Comparison of ENCODE assay signal across 8 mouse cellular contexts in genomic region chr10:26774266-26774665, GRCm38 (mm10). TPM values are rescaled to one million over a fixed set of nuclear protein-coding genes. Genes with fewer than 3 reads are reported as not detected.
DNase-seq lines count a peak whose midpoint lies in the region; ATAC-seq and TF ChIP-seq lines count a peak whose summit lies in the region.

No protein-coding gene starts in this region.

- peak overlapping the region; percentile 96 for H3K27ac ChIP-seq in heart, embryonic 15.5 days
- H3K27ac ChIP-seq in forebrain, embryonic 16.5 days (ENCODE audit: low read length) = no peak overlapping the region
- H3K27ac ChIP-seq in midbrain, postnatal 0 days (ENCODE audit: low read depth, low read length) = no peak overlapping the region

- 66% methylated on average over 1 of the region's 1 CpGs for WGBS in heart, embryonic 15.5 days
- 74% methylated on average over 1 of the region's 1 CpGs for WGBS in forebrain, embryonic 16.5 days
- 78% methylated on average over 1 of the region's 1 CpGs for WGBS in midbrain, postnatal 0 days

- H3K4me1 ChIP-seq in heart, embryonic 15.5 days (replicated peaks) = peaks cover 21% of the 10 kb centered on the region
- peaks cover 18% of the 10 kb centered on the region for H3K4me1 ChIP-seq in forebrain, embryonic 16.5 days (replicated peaks; ENCODE audit: control insufficient read depth, insufficient read depth, low read length)
- peaks cover 4% of the 10 kb centered on the region; the same call in 1 of the 2 replicates for H3K4me1 ChIP-seq in midbrain, postnatal 0 days (ENCODE audit: insufficient read depth, low read length)

- no peaks in the 10 kb centered on the region for H3K36me3 ChIP-seq in heart, embryonic 15.5 days
- H3K36me3 ChIP-seq in forebrain, embryonic 16.5 days (ENCODE audit: control insufficient read depth, insufficient read depth) = no peaks in the 10 kb centered on the region
- H3K36me3 ChIP-seq in midbrain, postnatal 0 days (ENCODE audit: insufficient read depth, low read length) = no peaks in the 10 kb centered on the region

- no peak for ATAC-seq in heart, embryonic 15.5 days (replicated peaks; ENCODE audit: insufficient number of reproducible peaks, insufficient read depth, low FRiP score, low read depth)
- no peak for ATAC-seq in forebrain, embryonic 16.5 days
- no peak for ATAC-seq in midbrain, postnatal 0 days (ENCODE audit: low FRiP score)
- no peak for ATAC-seq in monocyte, adult 5-6 weeks (replicated peaks; ENCODE audit: insufficient number of reproducible peaks, low FRiP score, low TSS enrichment, poor library complexity, severe bottlenecking)

- no peak for TF ChIP-seq CTCF in midbrain, postnatal 0 days (IDR thresholded peaks at IDR 0.05)

- peak overlapping the region; percentile 65 for H3K9ac ChIP-seq in heart, embryonic 15.5 days
- no peak overlapping the region for H3K9ac ChIP-seq in forebrain, embryonic 16.5 days (replicated peaks; ENCODE audit: low read depth, low read length)
- no peak overlapping the region for H3K9ac ChIP-seq in midbrain, postnatal 0 days (replicated peaks; ENCODE audit: low read length, poor library complexity, severe bottlenecking)

- no peaks in the 10 kb centered on the region for H3K9me3 ChIP-seq in heart, embryonic 15.5 days (replicated peaks)
- H3K9me3 ChIP-seq in forebrain, embryonic 16.5 days (ENCODE audit: control insufficient read depth, low read length) = no peaks in the 10 kb centered on the region
- no peaks in the 10 kb centered on the region for H3K9me3 ChIP-seq in midbrain, postnatal 0 days (ENCODE audit: low read length)

- H3K4me3 ChIP-seq in heart, embryonic 15.5 days = peak overlapping the region; percentile 65
- no peak overlapping the region for H3K4me3 ChIP-seq in forebrain, embryonic 16.5 days (replicated peaks; ENCODE audit: low read length)
- H3K4me3 ChIP-seq in midbrain, postnatal 0 days (ENCODE audit: low read depth, low read length) = no peak overlapping the region

- peak overlapping the region; percentile 74 for H3K4me2 ChIP-seq in heart, embryonic 15.5 days
- peak overlapping the region; percentile 77 for H3K4me2 ChIP-seq in forebrain, embryonic 16.5 days (ENCODE audit: low read length)
- H3K4me2 ChIP-seq in midbrain, postnatal 0 days (ENCODE audit: low read depth, low read length, poor library complexity, severe bottlenecking) = peak overlapping the region; percentile 63; the same call in 1 of the 2 replicates

- no peaks in the 10 kb centered on the region for H3K27me3 ChIP-seq in heart, embryonic 15.5 days
- no peaks in the 10 kb centered on the region for H3K27me3 ChIP-seq in forebrain, embryonic 16.5 days (replicated peaks; ENCODE audit: control insufficient read depth, insufficient read depth, low read length)
- H3K27me3 ChIP-seq in midbrain, postnatal 0 days (ENCODE audit: insufficient read depth, low read length) = no peaks in the 10 kb centered on the region

- no peak for DNase-seq in heart, adult 8-10 months (ENCODE audit: low spot score)
- DNase-seq in kidney, postnatal 25 days = peak; percentile 46 to 57
- no peak for DNase-seq in midbrain, postnatal 0 days (ENCODE audit: low spot score)
- DNase-seq in left cerebral cortex, postnatal 14 days (ENCODE audit: low spot score in 2 of 2) = no peak
- DNase-seq in gastrocnemius, adult 18-20 months (ENCODE audit: low spot score) = no peak

- intact Hi-C loops in left cerebral cortex, postnatal 14 days (cut with DNase I) = no loop called here

RNA-seq across cellular contexts. Expression of gene Arhgap18, which starts 21.0 kb away (rescaled TPM):
- 38.3 and 44.7 TPM in 2 replicates for polyA plus RNA-seq in heart, embryonic 15.5 days (2015; fragmentation: Nextera tagmentation; extraction: Ambion mirVana)
- total RNA-seq in heart, adult 8-10 months (2022) = 10 to 100 TPM; 10.6 to 19.2 (median 12.6) TPM
- polyA plus RNA-seq in forebrain, embryonic 16.5 days (2015; fragmentation: Nextera tagmentation; extraction: Ambion mirVana) = 13.2 and 13.8 TPM in 2 replicates
- 9.8 and 11.5 TPM in 2 replicates for total RNA-seq in midbrain, postnatal 0 days (2014; rRNA removed)
- polyA plus RNA-seq in midbrain, postnatal 0 days (2015; fragmentation: Nextera tagmentation; extraction: Ambion mirVana) = 5.2 and 8.7 TPM in 2 replicates
- 39.9 to 124 TPM (median 59.8 TPM) in 3 replicates for total RNA-seq in monocyte, adult 5-6 weeks (2017)
- 10 to 100 TPM in 1 of 2 experiments, 1 to 10 TPM in 1; 8.9 to 11.0 TPM for total RNA-seq in left cerebral cortex, postnatal 14 days (2021)
- total RNA-seq in gastrocnemius, adult 18-20 months (2021) = 1 to 10 TPM; 1.8 to 3.0 TPM

Comparison
In these comparisons a context has a peak if more than half of its experiments do, and no peak if none do; other contexts are left out.
1. DNase-seq: peak in kidney, postnatal 25 days (2 of 2); none in heart, adult 8-10 months (single experiment), midbrain, postnatal 0 days (single experiment), left cerebral cortex, postnatal 14 days (0 of 2) and gastrocnemius, adult 18-20 months (single experiment).
2. Peak in every context shown above with its lines, with median percentiles within 50 percentile points of each other: H3K4me2 ChIP-seq.